In genomic region chr15:27581640-27582039, GRCm38 (mm10) we compare ENCODE assay signal across 10 mouse cellular contexts. TPM values are rescaled to one million over a fixed set of nuclear protein-coding genes. Genes with fewer than 3 reads are reported as not detected.
DNase-seq lines count a peak whose midpoint lies in the region; ATAC-seq lines count a peak whose summit lies in the region.
"Had no signal": no experiment of that assay in that cellular context is flagged by ENCODE, and none has a peak within 500 bp of the region (broad histone marks: within the 10 kb centered on the region; RNA-seq: fewer than 3 reads in every experiment).

No protein-coding gene starts in this region.

- H3K9ac ChIP-seq in midbrain, embryonic 11.5 days (ENCODE audit: low read length) = no peak overlapping the region
- no peak overlapping the region for H3K9ac ChIP-seq in midbrain, embryonic 16.5 days (ENCODE audit: low read depth, low read length)
- no peak overlapping the region for H3K9ac ChIP-seq in embryonic facial prominence, embryonic 11.5 days (replicated peaks; ENCODE audit: low read length)
- no peak overlapping the region for H3K9ac ChIP-seq in hindbrain, embryonic 16.5 days (ENCODE audit: low read depth, low read length)
- H3K9ac ChIP-seq: embryonic facial prominence, embryonic 13.5 days had no signal

- no peak overlapping the region for H3K4me2 ChIP-seq in midbrain, embryonic 11.5 days
- no peak overlapping the region for H3K4me2 ChIP-seq in midbrain, embryonic 16.5 days (ENCODE audit: low read length)
- H3K4me2 ChIP-seq in embryonic facial prominence, embryonic 11.5 days (ENCODE audit: low read depth, low read length) = no peak overlapping the region
- H3K4me2 ChIP-seq in hindbrain, embryonic 16.5 days (ENCODE audit: low read length) = no peak overlapping the region
- H3K4me2 ChIP-seq: embryonic facial prominence, embryonic 13.5 days had no signal

- no peak overlapping the region for H3K27ac ChIP-seq in midbrain, embryonic 11.5 days (ENCODE audit: low read depth, low read length)
- H3K27ac ChIP-seq in midbrain, embryonic 16.5 days (ENCODE audit: low read length) = no peak overlapping the region
- no peak overlapping the region for H3K27ac ChIP-seq in embryonic facial prominence, embryonic 11.5 days (replicated peaks; ENCODE audit: low read depth, low read length)
- H3K27ac ChIP-seq in hindbrain, embryonic 16.5 days (ENCODE audit: low read depth, low read length) = no peak overlapping the region
- H3K27ac ChIP-seq: embryonic facial prominence, embryonic 13.5 days had no signal

- peak; percentile 87 for ATAC-seq in midbrain, embryonic 11.5 days (ENCODE audit: low FRiP score)
- no peak for ATAC-seq in midbrain, embryonic 16.5 days
- peak; percentile 73; the same call in 1 of the 2 replicates for ATAC-seq in embryonic facial prominence, embryonic 11.5 days (replicated peaks; ENCODE audit: insufficient number of reproducible peaks, low FRiP score, low TSS enrichment, low read depth)
- ATAC-seq in hindbrain, embryonic 16.5 days = 0 out of 2 replicates have a peak, but pooled peaks have one; percentile 24
- no peak for ATAC-seq in megakaryocyte-erythroid progenitor cell, adult 5-6 weeks (replicated peaks; ENCODE audit: low FRiP score, low TSS enrichment, poor library complexity, severe bottlenecking)
- ATAC-seq: intestine, postnatal 0 days had no signal

- H3K4me3 ChIP-seq in midbrain, embryonic 11.5 days (ENCODE audit: low read depth, low read length) = no peak overlapping the region
- no peak overlapping the region for H3K4me3 ChIP-seq in midbrain, embryonic 16.5 days (ENCODE audit: low read depth, low read length)
- no peak overlapping the region for H3K4me3 ChIP-seq in embryonic facial prominence, embryonic 11.5 days (ENCODE audit: low read depth, low read length)
- no peak overlapping the region for H3K4me3 ChIP-seq in hindbrain, embryonic 16.5 days (ENCODE audit: low read length)
- H3K4me3 ChIP-seq: embryonic facial prominence, embryonic 13.5 days had no signal

- peaks cover 10% of the 10 kb centered on the region for H3K4me1 ChIP-seq in midbrain, embryonic 11.5 days (ENCODE audit: control insufficient read depth, insufficient read depth, low read length)
- H3K4me1 ChIP-seq in midbrain, embryonic 16.5 days (ENCODE audit: control insufficient read depth, insufficient read depth, low read length) = no peaks in the 10 kb centered on the region
- no peaks in the 10 kb centered on the region for H3K4me1 ChIP-seq in embryonic facial prominence, embryonic 11.5 days (ENCODE audit: control insufficient read depth, insufficient read depth, low read length)
- 0 out of 2 replicates have a peak, but pooled peaks cover 5% of the 10 kb centered on the region for H3K4me1 ChIP-seq in hindbrain, embryonic 16.5 days (ENCODE audit: control insufficient read depth, insufficient read depth, low read depth, low read length)
- H3K4me1 ChIP-seq: embryonic facial prominence, embryonic 13.5 days had no signal

- no peaks in the 10 kb centered on the region for H3K9me3 ChIP-seq in midbrain, embryonic 11.5 days (ENCODE audit: control insufficient read depth, low read length)
- no peaks in the 10 kb centered on the region for H3K9me3 ChIP-seq in midbrain, embryonic 16.5 days (replicated peaks; ENCODE audit: control insufficient read depth, low read length, poor library complexity, severe bottlenecking)
- no peaks in the 10 kb centered on the region for H3K9me3 ChIP-seq in embryonic facial prominence, embryonic 11.5 days (replicated peaks; ENCODE audit: control insufficient read depth, low read length)
- H3K9me3 ChIP-seq in hindbrain, embryonic 16.5 days (ENCODE audit: control insufficient read depth, low read length) = no peaks in the 10 kb centered on the region
- H3K9me3 ChIP-seq: embryonic facial prominence, embryonic 13.5 days had no signal

- 0 out of 2 replicates have a peak, but pooled peaks cover 2% of the 10 kb centered on the region for H3K36me3 ChIP-seq in midbrain, embryonic 11.5 days (ENCODE audit: control insufficient read depth, insufficient read depth, low read length)
- peaks cover 5% of the 10 kb centered on the region for H3K36me3 ChIP-seq in midbrain, embryonic 16.5 days (ENCODE audit: control insufficient read depth, insufficient read depth, low read length)
- H3K36me3 ChIP-seq in embryonic facial prominence, embryonic 11.5 days (replicated peaks; ENCODE audit: control insufficient read depth, insufficient read depth, low read depth, low read length) = no peaks in the 10 kb centered on the region
- H3K36me3 ChIP-seq in hindbrain, embryonic 16.5 days (ENCODE audit: control insufficient read depth, insufficient read depth, low read length) = peaks cover 3% of the 10 kb centered on the region

- DNase-seq in midbrain, embryonic 11.5 days (ENCODE audit: low spot score, missing footprints) = peak; percentile 89
- no peak for DNase-seq in embryonic facial prominence, embryonic 11.5 days (ENCODE audit: low spot score)
- no peak for DNase-seq in lung, postnatal 14 days
- DNase-seq in lung, postnatal 25 days (ENCODE audit: low spot score) = no peak
- DNase-seq: thymus, postnatal 36 days had no signal

- H3K27me3 ChIP-seq in midbrain, embryonic 11.5 days (ENCODE audit: control insufficient read depth, insufficient read depth, low read length) = no peaks in the 10 kb centered on the region
- H3K27me3 ChIP-seq in midbrain, embryonic 16.5 days (ENCODE audit: control insufficient read depth, insufficient read depth, low read depth, low read length) = no peaks in the 10 kb centered on the region
- H3K27me3 ChIP-seq in embryonic facial prominence, embryonic 11.5 days (ENCODE audit: control insufficient read depth, insufficient read depth, low read length) = no peaks in the 10 kb centered on the region
- H3K27me3 ChIP-seq in hindbrain, embryonic 16.5 days (replicated peaks; ENCODE audit: control insufficient read depth, insufficient read depth, low read length) = no peaks in the 10 kb centered on the region
- H3K27me3 ChIP-seq: embryonic facial prominence, embryonic 13.5 days had no signal

- WGBS in midbrain, embryonic 11.5 days = 26% methylated on average over 3 of the region's 3 CpGs
- WGBS in midbrain, embryonic 16.5 days = 20% methylated on average over 3 of the region's 3 CpGs
- 22% methylated on average over 3 of the region's 3 CpGs for WGBS in embryonic facial prominence, embryonic 11.5 days
- 15% methylated on average over 3 of the region's 3 CpGs for WGBS in hindbrain, embryonic 16.5 days

RNA-seq across cellular contexts. Expression of gene Otulin, which starts 48.9 kb away (rescaled TPM):
- 33.3 and 34.0 TPM in 2 replicates for polyA plus RNA-seq in midbrain, embryonic 11.5 days (2014; fragmentation: Nextera tagmentation; extraction: Ambion mirVana)
- polyA plus RNA-seq in midbrain, embryonic 16.5 days (2015; fragmentation: Nextera tagmentation; extraction: Ambion mirVana) = 20.7 and 21.6 TPM in 2 replicates
- 38.0 and 41.1 TPM in 2 replicates for polyA plus RNA-seq in embryonic facial prominence, embryonic 11.5 days (2014; fragmentation: Nextera tagmentation; extraction: Ambion mirVana)
- polyA plus RNA-seq in hindbrain, embryonic 16.5 days (2015; fragmentation: Nextera tagmentation; extraction: Ambion mirVana) = 12.3 and 24.2 TPM in 2 replicates
- total RNA-seq in megakaryocyte-erythroid progenitor cell, adult 5-6 weeks (2014; fragmentation: Nextera tagmentation) = 36.3 and 51.2 TPM in 2 replicates
- 31.0 and 32.2 TPM in 2 replicates for total RNA-seq in megakaryocyte-erythroid progenitor cell, adult 5-6 weeks (2017)

Comparison
In these comparisons a context has a peak if more than half of its experiments do, and no peak if none do; other contexts are left out.
1. ATAC-seq: peak in midbrain, embryonic 11.5 days (single experiment), embryonic facial prominence, embryonic 11.5 days (single experiment) and hindbrain, embryonic 16.5 days (single experiment); none in midbrain, embryonic 16.5 days (single experiment) and megakaryocyte-erythroid progenitor cell, adult 5-6 weeks (single experiment).